Mouse (Mus musculus) neural tube, embryonic 15.5 days (tissue): ENCODE data around the gene Ttll2. TPM values are rescaled to one million over a fixed set of nuclear protein-coding genes. Genes with fewer than 3 reads are reported as not detected.
A peak's percentile ranks its signal among the peaks of the same experiment; 100 is the strongest.
"Not testable (repeated sequence)": the region's sequence is repeated elsewhere in the genome, so short reads cannot be mapped to it uniquely, and the experiment has no call there.

Experiments used
- ATAC-seq: fragments of 200-750 bp; cut with Nextera tagmentation; 2 replicates; pipeline ENCODE4 v1.8.0; 2017; ENCODE audit warnings: mild to moderate bottlenecking, moderate TSS enrichment, moderate library complexity; ENCODE audit not compliant: low FRiP score
- H3K27ac ChIP-seq: fragments of 300-500 bp; sonication (generic); replicated peaks from 2 replicates; pipeline ENCODE4 v1.5.1; 2015; ENCODE audit warnings: mild to moderate bottlenecking, inconsistent platforms
- H3K27me3 ChIP-seq: fragments of 300-500 bp; sonication (generic); replicated peaks from 2 replicates; pipeline ENCODE4 v1.6.1; 2015; ENCODE audit warnings: inconsistent platforms
- H3K36me3 ChIP-seq: fragments of 300-500 bp; sonication (generic); 2 replicates; pipeline ENCODE4 v1.6.1; 2015; ENCODE audit warnings: inconsistent platforms
- H3K4me1 ChIP-seq: fragments of 300-500 bp; sonication (generic); 2 replicates; pipeline ENCODE4 v1.6.1; 2015; ENCODE audit warnings: inconsistent platforms
- H3K4me2 ChIP-seq: fragments of 300-500 bp; sonication (generic); 2 replicates; pipeline ENCODE4 v1.6.1; 2015; ENCODE audit warnings: inconsistent platforms, mild to moderate bottlenecking, moderate library complexity
- H3K4me3 ChIP-seq: fragments of 300-500 bp; sonication (generic); replicated peaks from 2 replicates; pipeline ENCODE4 v1.5.1; 2015; ENCODE audit warnings: mild to moderate bottlenecking, inconsistent platforms
- H3K9ac ChIP-seq: fragments of 300-500 bp; sonication (generic); replicated peaks from 2 replicates; pipeline ENCODE4 v1.6.1; 2015; ENCODE audit warnings: mild to moderate bottlenecking, inconsistent platforms
- H3K9me3 ChIP-seq: fragments of 300-500 bp; sonication (generic); replicated peaks from 2 replicates; pipeline ENCODE4 v1.6.1; 2016; ENCODE audit warnings: inconsistent platforms
- WGBS: fragments of 180-500 bp; shearing (Covaris S2); methylation state at CpG from one replicate; pipeline ENCODE4 v1.1.7; 2015; ENCODE audit warnings: mixed read lengths; 5-methylcytosine and 5-hydroxymethylcytosine counted together
- polyA plus RNA-seq: library from polyadenylated mRNA; unstranded; fragments of >200 nt; fragmentation: Nextera tagmentation; extraction: Ambion mirVana; gene quantifications from 2 replicates; pipeline ENCODE4 v1.2.1, GENCODE M21; 2015

Gene Ttll2
- polyA plus RNA-seq, 1 experiment from 2014 or later: not detected

DNA sequence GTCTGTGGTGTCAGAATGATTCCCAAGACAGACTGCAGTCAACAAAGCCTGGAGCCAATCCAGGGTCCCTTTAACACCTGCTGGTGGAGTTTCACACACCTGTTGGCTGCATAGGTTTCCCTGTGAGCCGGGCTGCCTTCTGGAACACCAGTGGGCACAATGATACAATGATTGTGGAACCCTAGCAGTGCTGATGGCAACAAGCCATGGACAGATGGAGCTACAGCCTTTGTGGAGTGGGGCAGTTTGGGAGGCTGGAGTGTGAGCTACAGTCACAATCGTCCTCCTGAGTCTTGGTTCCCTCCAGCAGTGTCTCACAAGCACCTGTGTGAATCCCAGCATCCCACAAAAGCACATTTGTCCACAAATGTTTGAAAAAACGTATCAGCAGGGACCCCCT is 3.7 kb downstream of the Ttll2 start:
- ATAC-seq, H3K9ac ChIP-seq, H3K4me2 ChIP-seq, H3K4me1 ChIP-seq, H3K27me3 ChIP-seq, H3K4me3 ChIP-seq, H3K27ac ChIP-seq, H3K9me3 ChIP-seq, H3K36me3 ChIP-seq: not testable (repeated sequence)
- WGBS: 77% methylated on average over 2 of the region's 3 CpGs

DNA sequence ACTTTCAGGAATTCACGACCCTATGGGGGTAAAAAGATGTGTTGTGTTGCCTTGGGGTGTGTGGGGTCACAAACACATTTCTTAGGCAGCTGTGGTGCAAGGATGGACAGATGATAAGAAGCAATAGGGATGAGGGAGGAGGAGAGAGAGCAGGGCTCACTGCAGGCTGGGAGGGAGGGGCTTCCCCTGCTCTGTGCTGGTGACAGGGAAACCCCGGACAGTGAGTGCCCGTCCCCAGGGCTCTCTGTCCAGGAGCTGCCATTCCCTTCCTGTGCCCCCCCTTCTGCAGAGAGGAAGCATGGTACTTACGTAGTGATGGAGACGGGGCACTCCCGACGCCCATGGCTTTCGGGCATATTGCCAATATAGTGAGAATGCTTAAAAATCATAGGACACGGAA is 15.1 kb downstream of the Ttll2 start:
- H3K4me3 ChIP-seq, H3K36me3 ChIP-seq, H3K9me3 ChIP-seq, H3K9ac ChIP-seq, H3K27ac ChIP-seq, H3K4me1 ChIP-seq, H3K4me2 ChIP-seq, H3K27me3 ChIP-seq, ATAC-seq: not testable (repeated sequence)
- WGBS: 65% methylated on average over 8 of the region's 9 CpGs

DNA sequence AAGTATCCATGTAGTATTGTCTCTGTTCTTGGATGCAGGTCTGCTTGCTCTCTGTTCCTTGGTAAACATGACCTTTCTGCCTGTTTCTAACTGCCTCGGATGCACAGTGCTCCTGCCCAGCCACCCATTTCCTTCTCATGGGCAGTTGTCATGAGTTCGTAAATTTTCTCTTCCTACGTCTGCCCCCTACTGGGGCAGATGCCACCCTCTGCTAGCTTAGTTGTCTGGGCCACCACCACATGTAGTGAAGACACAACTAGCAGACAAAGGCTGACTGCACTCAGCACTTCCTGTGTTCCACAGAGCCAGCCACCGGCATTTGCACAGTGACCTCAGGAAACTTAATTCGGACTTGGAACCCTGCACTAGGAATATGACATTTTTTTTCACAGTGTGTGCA is 19.8 kb downstream of the Ttll2 start:
- not testable (repeated sequence) for H3K4me1 ChIP-seq, ATAC-seq
- 77% methylated on average over 2 of the region's 5 CpGs for WGBS

DNA sequence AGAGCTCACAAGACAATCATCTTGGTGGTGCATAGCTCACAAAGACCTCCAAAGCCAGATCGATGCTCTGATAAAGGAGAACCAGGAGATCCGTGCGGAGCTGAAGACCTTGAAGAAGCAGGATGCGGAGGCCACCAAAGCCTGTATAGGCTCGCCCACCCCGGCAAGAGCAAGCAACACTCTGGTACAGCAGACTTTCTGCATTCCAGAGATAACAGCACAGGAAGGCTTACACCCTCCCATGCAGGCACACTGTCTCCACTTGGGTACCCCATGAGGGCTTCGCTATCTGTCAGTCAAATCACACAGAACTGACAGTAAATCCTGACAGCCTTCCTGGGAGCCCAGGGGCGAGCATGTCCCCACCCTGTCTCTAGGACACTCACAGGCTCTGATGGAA is 26.1 kb downstream of the Ttll2 start:
- not testable (repeated sequence) for H3K27ac ChIP-seq, H3K36me3 ChIP-seq, H3K9ac ChIP-seq, ATAC-seq, H3K4me1 ChIP-seq, H3K4me3 ChIP-seq, H3K27me3 ChIP-seq, H3K4me2 ChIP-seq, H3K9me3 ChIP-seq
- WGBS: 90% methylated on average over 5 of the region's 8 CpGs

More for the DNA sequence above, 19.8 kb downstream of the Ttll2 start:
- H3K9me3 ChIP-seq, H3K27ac ChIP-seq, H3K27me3 ChIP-seq, H3K4me2 ChIP-seq, H3K9ac ChIP-seq, H3K4me3 ChIP-seq, H3K36me3 ChIP-seq: not testable (repeated sequence)

DNA sequence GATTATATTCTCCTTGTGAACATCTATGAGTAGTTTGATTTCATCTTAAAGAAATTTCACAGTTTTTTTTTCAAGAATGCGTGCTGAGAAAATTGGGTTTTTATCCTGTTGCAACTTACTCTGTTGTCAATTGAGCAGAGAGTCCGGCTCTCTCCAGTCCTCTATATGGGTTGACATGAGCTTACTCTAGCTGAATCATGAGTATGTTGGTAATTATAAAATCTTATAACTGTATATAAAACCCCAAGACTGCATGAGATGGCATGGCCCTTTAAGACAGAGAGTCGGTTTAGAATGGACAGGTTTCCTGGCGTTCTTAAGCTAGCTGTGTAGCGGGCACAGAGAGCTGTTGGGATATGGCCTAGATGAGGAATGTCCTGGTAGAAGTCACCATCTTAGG is 28.1 kb downstream of the Ttll2 start, which contains the start of gene Tcp10a:
Gene Tcp10a, plus strand, starts transcription at position 301 of the 400 bp plus-strand sequence.
- H3K4me1 ChIP-seq, H3K4me3 ChIP-seq, H3K4me2 ChIP-seq, ATAC-seq, H3K36me3 ChIP-seq, H3K27ac ChIP-seq, H3K9ac ChIP-seq, H3K9me3 ChIP-seq, H3K27me3 ChIP-seq: not testable (repeated sequence)
- WGBS: 95% methylated on average over 5 of the region's 5 CpGs

DNA sequence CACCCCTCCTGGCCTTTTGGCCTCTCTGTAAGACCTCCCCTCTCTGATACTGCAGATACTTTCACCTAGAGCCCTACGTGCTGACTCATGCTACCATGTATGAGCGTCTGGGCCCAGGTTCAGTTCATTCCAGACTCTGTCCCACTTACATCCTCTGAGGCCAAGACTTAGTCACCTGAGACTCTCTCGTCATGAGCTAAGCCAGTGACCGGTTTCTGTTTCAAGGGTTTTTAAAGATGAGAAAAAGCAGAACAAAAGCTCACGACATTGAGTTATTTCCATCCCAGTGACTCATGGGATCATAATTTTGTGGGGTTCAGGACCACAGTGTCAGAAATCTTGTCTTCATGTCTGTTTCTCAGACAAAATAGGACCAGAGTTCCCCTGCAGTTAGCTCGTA is 32.7 kb downstream of the Ttll2 start:
- WGBS: 92% methylated on average over 6 of the region's 6 CpGs
- ATAC-seq: not testable (repeated sequence)

DNA sequence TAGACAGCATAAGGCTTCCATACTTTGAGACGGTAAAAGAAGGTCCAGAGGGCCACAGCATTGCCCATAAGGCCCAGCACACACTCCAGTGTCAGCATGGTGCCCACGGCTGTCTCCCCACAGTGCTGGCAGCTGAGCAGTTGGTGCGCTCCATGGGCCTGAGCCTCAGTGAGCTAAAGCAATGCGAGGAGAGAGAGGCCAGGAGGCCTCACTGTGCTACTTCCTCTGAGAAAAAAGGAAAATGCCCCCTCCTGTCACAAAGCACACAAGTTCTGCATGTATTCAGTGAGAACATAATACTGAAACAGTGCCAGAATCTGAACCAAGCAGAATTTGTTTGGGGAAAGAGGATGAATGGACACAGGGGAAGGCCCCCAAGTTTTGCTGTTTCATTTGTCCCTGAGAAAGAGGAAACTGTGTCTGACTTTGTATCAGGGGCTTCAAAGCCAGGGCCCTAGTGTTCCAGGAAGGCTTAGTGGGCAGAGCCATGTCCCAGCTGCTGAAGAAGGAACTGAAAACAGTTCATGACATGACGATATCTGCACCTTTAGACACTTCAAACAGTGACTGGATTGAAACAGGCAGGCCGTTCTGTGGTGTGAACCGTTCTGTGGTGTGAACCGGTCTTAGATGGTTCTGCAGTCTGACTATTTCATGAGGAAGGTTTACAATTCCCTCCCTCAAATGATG is 36.7 kb downstream of the Ttll2 start:
- not testable (repeated sequence) for H3K27ac ChIP-seq, H3K4me2 ChIP-seq, H3K9me3 ChIP-seq, H3K27me3 ChIP-seq, ATAC-seq, H3K9ac ChIP-seq, H3K4me3 ChIP-seq, H3K36me3 ChIP-seq, H3K4me1 ChIP-seq
- WGBS: 78% methylated on average over 7 of the region's 8 CpGs

More for the DNA sequence above, 32.7 kb downstream of the Ttll2 start:
- not testable (repeated sequence) for H3K4me3 ChIP-seq, H3K36me3 ChIP-seq, H3K27me3 ChIP-seq, H3K27ac ChIP-seq, H3K9ac ChIP-seq, H3K9me3 ChIP-seq, H3K4me1 ChIP-seq, H3K4me2 ChIP-seq

DNA sequence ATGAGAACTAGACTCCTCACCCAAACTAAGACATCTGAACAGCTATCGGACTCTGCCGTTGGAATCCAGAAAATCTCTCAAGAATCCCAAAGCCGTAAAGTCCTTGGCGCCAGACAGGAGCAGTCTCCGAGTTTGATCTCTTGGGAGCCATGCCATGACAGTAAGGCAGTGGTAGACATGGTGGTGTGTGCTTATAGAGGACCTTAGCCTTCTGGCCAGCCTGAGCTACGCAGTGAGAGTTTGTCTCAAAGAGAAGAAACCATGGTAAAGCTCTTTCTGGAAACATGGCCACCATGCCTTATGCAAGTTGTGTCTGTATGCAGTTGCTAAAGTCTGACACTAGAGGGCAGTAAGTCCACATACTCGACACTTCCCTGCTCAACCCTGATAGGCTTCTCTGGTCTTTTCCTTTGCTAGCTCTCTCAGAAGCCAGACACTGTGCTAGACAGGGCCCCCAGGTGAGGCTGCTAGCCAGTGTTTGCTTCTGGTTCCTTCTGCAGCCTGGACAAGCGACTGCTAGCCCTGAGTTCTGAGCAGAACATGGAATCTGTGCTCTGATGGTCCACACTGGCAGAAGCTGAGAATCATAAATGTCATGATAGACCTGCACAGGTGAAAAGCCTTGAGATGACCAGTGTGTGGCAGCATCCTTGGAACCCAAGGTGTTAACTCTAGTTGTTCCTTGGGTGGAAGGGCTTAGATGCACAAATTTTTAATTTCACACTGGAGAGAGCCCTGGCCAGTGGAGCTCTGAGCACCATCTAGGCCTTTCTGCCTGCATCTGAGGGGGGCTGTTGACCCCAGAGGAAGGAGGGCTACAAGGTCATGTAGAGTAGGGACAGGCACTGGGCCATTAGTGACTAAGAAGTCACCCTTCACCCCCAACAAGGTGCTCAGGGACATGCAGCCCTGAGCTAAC is 46.0 kb downstream of the Ttll2 start:
- H3K9me3 ChIP-seq, H3K9ac ChIP-seq, H3K27ac ChIP-seq, H3K4me3 ChIP-seq, H3K36me3 ChIP-seq, H3K4me1 ChIP-seq, H3K27me3 ChIP-seq, H3K4me2 ChIP-seq: not testable (repeated sequence)
- ATAC-seq: peak; percentile 93
- 61% methylated on average over 8 of the region's 8 CpGs for WGBS

Other genes with a start within 250 kb of the Ttll2 start
- gene Rps6ka2, start 182.6 kb downstream of the Ttll2 start, polyA plus RNA-seq: 15.0 and 17.9 TPM in 2 replicates
- gene Tcp10a, start 28.1 kb downstream of the Ttll2 start, polyA plus RNA-seq: not detected in 2 replicates
- not detected in 2 replicates for gene Gm49630, start 19.3 kb upstream of the Ttll2 start, polyA plus RNA-seq
- gene Unc93a2, start 32.8 kb upstream of the Ttll2 start, polyA plus RNA-seq: 0.10 TPM in 1 of 2 replicates, not detected in the other